Mouse (Mus musculus): Measurements from ENCODE around the gene Gm20538.

DNA sequence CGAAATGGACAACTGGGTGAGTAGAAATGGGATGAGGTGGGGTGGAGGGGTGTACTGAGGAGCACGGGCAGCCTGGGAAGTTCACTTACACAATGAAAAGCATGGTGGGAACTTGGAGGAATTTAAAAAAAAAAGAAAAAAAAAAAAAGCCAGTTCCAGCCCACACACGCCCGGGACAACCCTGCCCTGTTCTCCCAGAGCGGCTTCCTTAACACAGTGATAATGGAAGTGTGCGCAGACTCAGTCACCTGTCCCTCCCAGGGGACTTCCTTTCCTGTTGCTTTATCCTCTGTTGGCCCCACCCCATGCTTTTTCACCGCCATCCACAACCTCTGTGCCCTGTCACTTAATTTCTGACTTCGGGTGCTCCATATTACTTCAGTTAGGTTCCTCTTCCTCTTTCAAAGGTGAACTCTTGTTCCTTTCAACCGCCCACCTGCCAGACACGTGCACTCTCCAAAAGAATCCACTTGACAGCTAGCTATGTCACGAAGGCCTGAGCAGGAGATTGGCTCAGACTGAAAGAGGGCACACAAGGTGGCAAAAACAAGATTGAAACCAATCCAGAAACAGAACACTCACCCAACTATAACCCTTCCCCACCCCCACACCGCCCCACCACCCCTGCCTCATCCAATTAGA lies 42.0 kb downstream of the Gm20538 start:
- TF ChIP-seq CTCF (IDR thresholded peaks at IDR 0.05; ENCODE audit: low read depth, low read length), result no peak
- no peak for TF ChIP-seq GATA1 (IDR thresholded peaks at IDR 0.05; ENCODE audit: borderline replicate concordance, low read length)
- TF ChIP-seq TAL1 (conservative IDR thresholded peaks at IDR 0.05; ENCODE audit: low read depth, low read length), result no peak
- no peak for TF ChIP-seq GATA2 (IDR thresholded peaks at IDR 0.05; ENCODE audit: borderline replicate concordance, low read depth, low read length)
